Comparison of ENCODE assay signal across 8 mouse cellular contexts in the genomic region with DNA sequence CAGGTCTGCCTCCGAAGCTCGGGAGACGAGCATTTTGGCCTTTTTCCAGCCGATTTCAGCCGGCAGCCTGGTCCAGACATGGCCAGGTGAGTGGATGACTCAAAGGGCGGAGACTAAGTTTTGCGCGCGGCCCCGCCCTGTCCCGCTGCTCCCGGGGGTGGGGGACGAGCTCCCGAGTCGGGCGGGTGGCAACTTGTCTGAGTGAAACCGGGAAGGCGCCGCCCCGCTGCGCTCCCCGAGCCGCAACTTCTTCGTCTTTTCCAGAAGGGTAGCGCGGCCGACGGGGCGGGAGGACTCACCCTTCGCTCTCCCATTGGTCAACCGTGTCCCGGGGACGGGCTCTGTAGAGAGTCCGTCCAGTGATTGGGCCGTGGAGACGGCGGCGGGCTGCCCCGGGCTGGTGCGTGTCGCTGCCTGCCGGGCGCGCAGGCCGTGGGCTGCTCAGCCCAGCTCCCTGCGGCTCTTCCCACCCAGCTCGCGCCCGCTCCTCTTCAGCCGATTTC. TPM values are rescaled to one million over a fixed set of nuclear protein-coding genes. Genes with fewer than 3 reads are reported as not detected.
A peak's percentile ranks its signal among the peaks of the same experiment; 100 is the strongest.
DNase-seq lines count a peak whose midpoint lies in the region; ATAC-seq and TF ChIP-seq lines count a peak whose summit lies in the region.

No protein-coding gene starts in this region.

- TF ChIP-seq POLR2A in bone marrow, adult 2 months (IDR thresholded peaks at IDR 0.05; ENCODE audit: borderline replicate concordance, control insufficient read depth, low read depth, low read length) = no peak; the same call in 1 of the 2 replicates
- peak; percentile 57 for TF ChIP-seq POLR2A in embryonic fibroblast, embryonic 13.5 days (IDR thresholded peaks at IDR 0.05; ENCODE audit: low read depth, low read length)

- peaks cover 15% of the 10 kb centered on the region for H3K36me3 ChIP-seq in limb, embryonic 13.5 days
- H3K36me3 ChIP-seq in midbrain, embryonic 15.5 days (replicated peaks) = peaks cover 7% of the 10 kb centered on the region; the same call in 1 of the 2 replicates

- no peaks in the 10 kb centered on the region; the same call in 1 of the 2 replicates for H3K4me1 ChIP-seq in bone marrow, adult 2 months (ENCODE audit: control insufficient read depth, insufficient read depth, low read length)
- H3K4me1 ChIP-seq in embryonic fibroblast, embryonic 13.5 days (ENCODE audit: control insufficient read depth, insufficient read depth, low read length) = peaks cover 7% of the 10 kb centered on the region; the same call in 1 of the 2 replicates
- H3K4me1 ChIP-seq in limb, embryonic 13.5 days = peaks cover 19% of the 10 kb centered on the region
- H3K4me1 ChIP-seq in midbrain, embryonic 15.5 days = peaks cover 12% of the 10 kb centered on the region

- DNase-seq in B cell, adult 2 months = peak; percentile 83 to 84
- DNase-seq in heart, adult 9 months (ENCODE audit: low spot score in 2 of 2) = peak; percentile 92 to 93
- DNase-seq in kidney, adult 9 months = peak; percentile 95
- DNase-seq in spleen, adult 18-20 months = peak; percentile 84 to 89

- peak overlapping the region; percentile 63 for H3K9ac ChIP-seq in limb, embryonic 13.5 days
- peak overlapping the region; percentile 18 for H3K9ac ChIP-seq in midbrain, embryonic 15.5 days

- ATAC-seq in limb, embryonic 13.5 days (ENCODE audit: low FRiP score, low read depth) = peak; percentile 95
- peak; percentile 89 for ATAC-seq in midbrain, embryonic 15.5 days (replicated peaks)

- WGBS in bone marrow, adult 2 months = under 1% methylated on average over 49 of the region's 50 CpGs
- WGBS in limb, embryonic 13.5 days = under 1% methylated on average over 50 of the region's 50 CpGs
- WGBS in midbrain, embryonic 15.5 days = 0% methylated on average over 49 of the region's 50 CpGs

- H3K27ac ChIP-seq in bone marrow, adult 2 months (ENCODE audit: control insufficient read depth, insufficient read depth, low read depth, low read length, poor library complexity) = peak overlapping the region; percentile 45
- H3K27ac ChIP-seq in embryonic fibroblast, embryonic 13.5 days (ENCODE audit: insufficient read depth, low read length) = peak overlapping the region; percentile 73
- H3K27ac ChIP-seq in limb, embryonic 13.5 days = no peak overlapping the region
- H3K27ac ChIP-seq in midbrain, embryonic 15.5 days = no peak overlapping the region

- TF ChIP-seq CTCF in bone marrow, adult 2 months (IDR thresholded peaks at IDR 0.05; ENCODE audit: control insufficient read depth, insufficient read depth, low read length) = no peak
- TF ChIP-seq CTCF in embryonic fibroblast, embryonic 13.5 days (IDR thresholded peaks at IDR 0.05; ENCODE audit: borderline replicate concordance, insufficient read depth, low read length) = no peak

- H3K9me3 ChIP-seq in limb, embryonic 13.5 days = no peaks in the 10 kb centered on the region
- no peaks in the 10 kb centered on the region for H3K9me3 ChIP-seq in midbrain, embryonic 15.5 days

- H3K4me2 ChIP-seq in limb, embryonic 13.5 days (replicated peaks) = peak overlapping the region; percentile 79
- peak overlapping the region; percentile 69 for H3K4me2 ChIP-seq in midbrain, embryonic 15.5 days

- H3K27me3 ChIP-seq in limb, embryonic 13.5 days = peaks cover 58% of the 10 kb centered on the region
- peaks cover 48% of the 10 kb centered on the region for H3K27me3 ChIP-seq in midbrain, embryonic 15.5 days (replicated peaks)

- peak overlapping the region; percentile 79 for H3K4me3 ChIP-seq in bone marrow, adult 2 months (replicated peaks; ENCODE audit: control insufficient read depth, low read depth, low read length)
- H3K4me3 ChIP-seq in embryonic fibroblast, embryonic 13.5 days (ENCODE audit: insufficient read depth, low read length) = peak overlapping the region; percentile 44
- peak overlapping the region; percentile 54 for H3K4me3 ChIP-seq in limb, embryonic 13.5 days
- H3K4me3 ChIP-seq in midbrain, embryonic 15.5 days = peak overlapping the region; percentile 40

RNA-seq across cellular contexts. Expression of a gene that starts 2.3 kb away (rescaled TPM):
- 10.3 and 19.0 TPM in 2 replicates for polyA plus RNA-seq in bone marrow, adult 2 months (2011; ENCODE audit: insufficient read depth, insufficient read length, low replicate concordance, missing spikeins)
- 8.4 and 12.1 TPM in 2 replicates for polyA plus RNA-seq in embryonic fibroblast, embryonic 13.5 days (2011; ENCODE audit: insufficient read length, low read depth, missing spikeins)
- polyA plus RNA-seq in limb, embryonic 13.5 days (2015; fragmentation: Nextera tagmentation; extraction: Ambion mirVana) = 68.0 and 81.3 TPM in 2 replicates
- 1.2 and 3.4 TPM in 2 replicates for polyA plus RNA-seq in midbrain, embryonic 15.5 days (2015; fragmentation: Nextera tagmentation; extraction: Ambion mirVana)

RNA-seq across cellular contexts. Expression of a gene that starts 15.5 kb away (rescaled TPM):
- polyA plus RNA-seq in bone marrow, adult 2 months (2011; ENCODE audit: insufficient read depth, insufficient read length, low replicate concordance, missing spikeins) = 10.5 and 15.9 TPM in 2 replicates
- polyA plus RNA-seq in embryonic fibroblast, embryonic 13.5 days (2011; ENCODE audit: insufficient read length, low read depth, missing spikeins) = 10.9 and 12.2 TPM in 2 replicates
- polyA plus RNA-seq in limb, embryonic 13.5 days (2015; fragmentation: Nextera tagmentation; extraction: Ambion mirVana) = 18.0 and 19.6 TPM in 2 replicates
- polyA plus RNA-seq in midbrain, embryonic 15.5 days (2015; fragmentation: Nextera tagmentation; extraction: Ambion mirVana) = 18.2 and 21.2 TPM in 2 replicates

RNA-seq across cellular contexts. Expression of a gene that starts 25.1 kb away (rescaled TPM):
- polyA plus RNA-seq in bone marrow, adult 2 months (2011; ENCODE audit: insufficient read depth, insufficient read length, low replicate concordance, missing spikeins) = 3.8 and 12.2 TPM in 2 replicates
- polyA plus RNA-seq in embryonic fibroblast, embryonic 13.5 days (2011; ENCODE audit: insufficient read length, low read depth, missing spikeins) = 4.8 and 5.7 TPM in 2 replicates
- 7.5 and 9.5 TPM in 2 replicates for polyA plus RNA-seq in limb, embryonic 13.5 days (2015; fragmentation: Nextera tagmentation; extraction: Ambion mirVana)
- 8.1 and 9.1 TPM in 2 replicates for polyA plus RNA-seq in midbrain, embryonic 15.5 days (2015; fragmentation: Nextera tagmentation; extraction: Ambion mirVana)

RNA-seq across cellular contexts. Expression of a gene that starts 46.4 kb away (rescaled TPM):
- polyA plus RNA-seq in bone marrow, adult 2 months (2011; ENCODE audit: insufficient read depth, insufficient read length, low replicate concordance, missing spikeins) = not detected in 2 replicates
- polyA plus RNA-seq in embryonic fibroblast, embryonic 13.5 days (2011; ENCODE audit: insufficient read length, low read depth, missing spikeins) = not detected in 2 replicates
- 0.13 and 0.28 TPM in 2 replicates for polyA plus RNA-seq in limb, embryonic 13.5 days (2015; fragmentation: Nextera tagmentation; extraction: Ambion mirVana)
- 0.15 TPM in 1 of 2 replicates, not detected in the other for polyA plus RNA-seq in midbrain, embryonic 15.5 days (2015; fragmentation: Nextera tagmentation; extraction: Ambion mirVana)

RNA-seq across cellular contexts. Expression of a gene that starts 50.3 kb away (rescaled TPM):
- polyA plus RNA-seq in bone marrow, adult 2 months (2011; ENCODE audit: insufficient read depth, insufficient read length, low replicate concordance, missing spikeins) = 23.6 and 39.6 TPM in 2 replicates
- 28.8 and 31.3 TPM in 2 replicates for polyA plus RNA-seq in embryonic fibroblast, embryonic 13.5 days (2011; ENCODE audit: insufficient read length, low read depth, missing spikeins)
- 3.1 and 5.9 TPM in 2 replicates for polyA plus RNA-seq in limb, embryonic 13.5 days (2015; fragmentation: Nextera tagmentation; extraction: Ambion mirVana)
- 6.4 and 9.3 TPM in 2 replicates for polyA plus RNA-seq in midbrain, embryonic 15.5 days (2015; fragmentation: Nextera tagmentation; extraction: Ambion mirVana)

Comparison
In these comparisons a context has a peak if more than half of its experiments do, and no peak if none do; other contexts are left out.
1. H3K27ac ChIP-seq: peak in bone marrow, adult 2 months (single experiment) and embryonic fibroblast, embryonic 13.5 days (single experiment); none in limb, embryonic 13.5 days (single experiment) and midbrain, embryonic 15.5 days (single experiment).
2. Peak in every context shown above with its lines, with median percentiles within 50 percentile points of each other: DNase-seq and H3K4me3 ChIP-seq.